Mouse (Mus musculus) thymus, adult 2 months (tissue): ENCODE results near the gene Nme6.

Experiments used
- CTCF ChIP-seq: fragments of 200-500 bp; IDR thresholded peaks from 2 replicates; pipeline ENCODE4 v1.5.1; 2012; ENCODE audit warnings: mild to moderate bottlenecking, control low read depth, low read length, moderate library complexity, borderline replicate concordance; ENCODE audit not compliant: control insufficient read depth, poor library complexity, insufficient read depth; ENCODE audit errors: extremely low read depth
- POLR2A ChIP-seq: fragments of 200-500 bp; IDR thresholded peaks from 2 replicates; pipeline ENCODE4 v1.6.1; 2012; ENCODE audit warnings: mild to moderate bottlenecking, low read length, control low read depth, moderate library complexity; ENCODE audit not compliant: control insufficient read depth, poor library complexity, insufficient read depth; ENCODE audit errors: extremely low read depth

GRCm38 (mm10) chr9:109806260-109806659 is 26.3 kb upstream of the Nme6 start:
- TF ChIP-seq POLR2A (no peak), CTCF (no peak)
